Mouse (Mus musculus): ENCODE measurements around the gene Gmppb. TPM values are rescaled to one million over a fixed set of nuclear protein-coding genes. Genes with fewer than 3 reads are reported as not detected.

Gmppb gene
- polyA plus RNA-seq, 1 experiment from 2014 or later = 30.3 TPM

DNA sequence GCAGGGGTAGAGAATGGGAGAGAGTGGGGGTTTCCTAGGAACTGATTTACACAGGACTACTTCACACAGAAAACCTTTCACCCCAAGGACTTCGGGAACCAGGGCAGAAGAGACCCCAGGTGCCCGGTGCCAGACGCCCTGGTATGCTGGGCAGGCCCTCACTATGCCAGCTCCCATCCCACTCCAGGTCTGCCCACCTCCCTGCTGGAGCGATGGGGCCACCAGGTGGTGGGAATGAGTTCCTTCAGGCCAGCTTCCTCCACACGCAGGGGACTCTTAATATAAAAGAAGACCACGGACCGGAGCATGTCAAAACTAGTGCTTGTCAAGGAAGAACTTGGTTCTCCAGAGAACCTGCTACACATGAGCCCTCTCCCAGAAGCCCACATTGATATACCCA lies 18.2 kb downstream of the Gmppb start:
- no peak overlapping the region for H3K4me2 ChIP-seq
- no peak overlapping the region for H3K27ac ChIP-seq
- H3K9ac ChIP-seq = no peak overlapping the region
- no peak overlapping the region for H3K4me3 ChIP-seq (replicated peaks)
- no peaks in the 10 kb centered on the region for H3K9me3 ChIP-seq (replicated peaks)
- ATAC-seq (replicated peaks; ENCODE audit: low FRiP score) = no peak
- H3K27me3 ChIP-seq = no peaks in the 10 kb centered on the region
- WGBS = 82% methylated on average over 7 of the region's 7 CpGs
- no peaks in the 10 kb centered on the region for H3K4me1 ChIP-seq
- peaks cover 63% of the 10 kb centered on the region for H3K36me3 ChIP-seq

DNA sequence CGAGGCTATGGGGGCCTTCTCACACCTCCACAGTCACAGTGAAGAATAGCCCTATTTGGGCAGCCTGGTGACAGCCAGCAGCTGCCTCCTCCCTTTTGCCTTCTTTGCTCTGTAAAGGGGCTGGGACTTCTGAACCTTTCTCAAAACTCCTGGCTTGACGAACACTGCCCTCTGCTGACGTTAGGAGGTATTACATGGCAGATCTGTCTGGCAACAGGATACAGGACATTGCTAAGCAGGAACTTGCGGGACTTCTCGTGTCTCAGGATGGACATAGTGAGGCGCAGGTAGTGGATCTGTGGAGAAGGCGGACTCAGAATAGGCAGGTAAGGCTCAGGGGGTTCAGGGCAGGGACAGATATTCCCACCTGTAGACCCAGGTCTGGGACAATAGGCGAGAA lies 18.9 kb downstream of the Gmppb start:
- 20% methylated on average over 8 of the region's 8 CpGs for WGBS
- Histone ChIP-seq H3K4me3 (replicated peaks) (no peak overlapping the region), H3K9ac (no peak overlapping the region), H3K4me2 (no peak overlapping the region), H3K9me3 (replicated peaks) (no peaks in the 10 kb centered on the region), H3K27ac (no peak overlapping the region), H3K36me3 (peaks cover 57% of the 10 kb centered on the region), H3K27me3 (no peaks in the 10 kb centered on the region), H3K4me1 (no peaks in the 10 kb centered on the region)
- no peak; the same call in 1 of the 2 replicates for ATAC-seq (replicated peaks; ENCODE audit: low FRiP score)

DNA sequence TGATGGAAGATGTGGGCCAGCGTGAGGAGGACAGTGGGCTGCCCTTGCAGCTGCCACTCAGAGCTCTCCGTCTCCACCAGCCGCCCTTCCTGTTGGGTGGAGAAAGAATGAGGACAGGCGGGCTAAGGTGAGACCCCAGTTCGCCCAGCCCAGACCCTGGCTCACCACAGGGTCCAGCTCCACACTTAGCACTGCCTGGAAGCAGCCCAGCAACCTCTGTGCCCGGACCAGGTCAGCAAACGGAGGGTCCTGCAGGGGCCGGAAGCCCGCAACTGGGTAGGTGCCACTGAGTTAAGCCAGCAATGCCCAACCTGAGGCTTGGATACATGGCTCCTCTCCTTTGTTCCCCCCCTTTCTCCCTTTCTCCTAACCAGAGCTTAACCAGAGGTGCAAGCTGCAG lies 20.0 kb downstream of the Gmppb start:
- Histone ChIP-seq H3K27ac (no peak overlapping the region), H3K4me2 (no peak overlapping the region), H3K9ac (no peak overlapping the region), H3K9me3 (replicated peaks) (no peaks in the 10 kb centered on the region), H3K27me3 (no peaks in the 10 kb centered on the region), H3K4me1 (no peaks in the 10 kb centered on the region), H3K4me3 (replicated peaks) (no peak overlapping the region), H3K36me3 (peaks cover 46% of the 10 kb centered on the region)
- 89% methylated on average over 9 of the region's 9 CpGs for whole genome bisulfite sequencing
- ATAC-seq (replicated peaks; ENCODE audit: low FRiP score) = no peak

DNA sequence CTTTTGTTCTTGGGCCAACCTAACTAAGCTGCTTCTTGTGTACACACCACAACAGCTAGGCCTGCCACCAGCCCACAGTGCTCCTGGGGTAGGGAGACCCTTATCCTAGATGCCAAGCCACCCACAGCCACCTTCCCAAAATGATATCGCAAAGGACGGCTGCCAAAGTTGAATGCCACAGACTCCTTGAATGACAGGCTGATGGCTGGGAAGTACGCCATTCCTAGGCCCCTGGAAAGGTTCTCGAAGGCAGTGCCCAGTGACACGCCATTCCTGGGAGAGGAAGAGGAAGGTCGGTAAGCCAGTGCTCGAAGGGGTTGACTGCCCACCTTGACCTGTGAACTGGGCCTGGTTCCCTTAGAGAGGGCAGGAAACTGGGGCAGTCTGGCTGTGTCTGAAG lies 20.5 kb downstream of the Gmppb start:
- Histone ChIP-seq H3K27me3 (no peaks in the 10 kb centered on the region), H3K9ac (no peak overlapping the region), H3K4me2 (no peak overlapping the region), H3K36me3 (peaks cover 41% of the 10 kb centered on the region), H3K27ac (no peak overlapping the region), H3K4me1 (no peaks in the 10 kb centered on the region), H3K9me3 (replicated peaks) (no peaks in the 10 kb centered on the region), H3K4me3 (replicated peaks) (no peak overlapping the region)
- 81% methylated on average over 7 of the region's 7 CpGs for WGBS
- ATAC-seq (replicated peaks; ENCODE audit: low FRiP score) = no peak

DNA sequence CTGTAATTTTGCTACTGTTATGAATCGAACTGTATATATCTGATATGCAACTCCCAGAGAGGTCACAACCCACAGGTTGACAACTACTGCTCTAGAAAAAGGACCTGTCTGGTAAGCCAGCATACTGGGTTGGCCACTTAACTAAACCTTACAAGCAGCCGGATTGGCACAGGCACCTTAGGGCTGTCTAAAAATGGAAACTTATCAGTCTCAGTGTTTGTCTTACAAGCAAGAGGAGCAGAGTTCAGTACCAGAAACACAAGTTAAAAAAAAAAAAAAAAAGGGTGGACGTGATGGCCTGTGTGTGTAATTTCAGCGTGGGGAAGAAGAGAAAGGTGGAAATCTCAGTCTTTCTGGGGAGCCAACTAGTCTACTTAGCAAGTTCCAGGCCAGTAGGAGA lies 22.8 kb downstream of the Gmppb start:
- H3K27ac ChIP-seq = no peak overlapping the region
- whole genome bisulfite sequencing = 83% methylated on average over 4 of the region's 4 CpGs

DNA sequence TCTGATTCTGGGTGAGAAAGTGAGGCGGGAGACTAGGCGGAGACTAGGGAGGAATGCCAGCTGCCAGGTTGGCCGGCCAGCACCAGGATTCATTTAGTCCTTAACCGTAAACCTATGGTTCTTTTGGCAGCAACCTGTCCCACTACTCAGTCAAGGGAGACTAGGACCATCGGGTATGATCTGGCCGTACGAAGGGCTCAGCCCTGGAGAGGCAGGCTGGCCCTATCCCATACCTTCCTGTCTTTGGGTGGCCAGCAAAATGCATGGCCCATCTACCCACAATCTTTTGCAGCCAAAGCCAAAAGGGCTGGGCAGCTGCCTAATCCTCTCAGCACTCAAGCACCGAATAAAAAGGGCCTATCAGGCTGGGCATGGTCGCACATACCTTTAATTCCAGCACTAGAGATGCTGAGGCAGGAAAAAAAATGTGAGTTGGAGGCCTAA lies 23.5 kb downstream of the Gmppb start:
- H3K4me2 ChIP-seq = no peak overlapping the region
- no peaks in the 10 kb centered on the region for H3K9me3 ChIP-seq (replicated peaks)
- H3K27ac ChIP-seq = no peak overlapping the region
- no peak for ATAC-seq (replicated peaks; ENCODE audit: low FRiP score)
- H3K36me3 ChIP-seq = peaks cover 20% of the 10 kb centered on the region
- H3K4me1 ChIP-seq = no peaks in the 10 kb centered on the region
- no peak overlapping the region for H3K4me3 ChIP-seq (replicated peaks)
- 73% methylated on average over 9 of the region's 9 CpGs for WGBS
- H3K9ac ChIP-seq = no peak overlapping the region
- no peaks in the 10 kb centered on the region for H3K27me3 ChIP-seq

More for the DNA sequence above, 22.8 kb downstream of the Gmppb start:
- Histone ChIP-seq H3K4me1 (no peaks in the 10 kb centered on the region), H3K9me3 (replicated peaks) (no peaks in the 10 kb centered on the region), H3K4me3 (replicated peaks) (no peak overlapping the region), H3K36me3 (peaks cover 21% of the 10 kb centered on the region), H3K4me2 (no peak overlapping the region), H3K9ac (no peak overlapping the region), H3K27me3 (no peaks in the 10 kb centered on the region)
- ATAC-seq (replicated peaks; ENCODE audit: low FRiP score) = no peak

DNA sequence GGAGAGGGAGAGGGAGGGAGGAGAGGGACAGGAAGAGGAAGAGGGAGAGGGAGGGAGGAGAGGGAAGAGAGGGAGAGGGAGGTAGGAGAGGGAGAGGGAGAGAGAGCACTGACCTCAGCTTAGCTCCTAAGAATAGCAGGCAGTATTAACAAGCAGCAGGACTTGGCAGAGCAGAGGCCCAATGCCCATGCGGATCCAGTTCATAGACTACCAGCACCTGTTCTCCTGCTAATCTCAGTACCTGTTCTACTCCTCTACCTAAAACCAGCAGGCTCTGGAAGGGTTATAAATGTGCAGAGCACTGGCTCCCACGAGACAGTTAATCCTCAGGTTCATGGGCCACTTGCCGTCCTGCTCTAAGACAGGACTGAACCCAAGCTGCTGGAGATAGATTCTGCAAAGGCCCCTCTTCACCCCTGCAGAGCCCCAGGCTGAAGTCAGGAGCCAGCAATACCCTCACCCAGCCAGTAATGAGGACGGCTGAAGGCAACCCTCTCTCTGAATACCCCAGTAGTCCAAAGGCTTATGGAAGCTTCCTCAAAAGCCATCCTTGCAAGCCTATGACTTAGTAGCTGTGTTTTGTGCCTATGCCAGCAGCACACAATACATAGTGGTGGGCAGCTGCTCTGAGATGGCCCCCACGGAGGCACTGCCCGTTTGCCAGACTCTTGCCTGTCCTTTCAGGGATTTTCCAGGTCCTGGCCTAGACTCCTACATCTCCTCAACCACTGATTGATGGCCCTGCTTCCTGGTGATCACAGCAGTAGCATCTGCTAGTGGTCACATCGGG lies 24.3 kb downstream of the Gmppb start:
- peaks cover 20% of the 10 kb centered on the region for H3K36me3 ChIP-seq
- H3K9ac ChIP-seq = no peak overlapping the region
- no peaks in the 10 kb centered on the region for H3K9me3 ChIP-seq (replicated peaks)
- no peak overlapping the region for H3K4me2 ChIP-seq
- WGBS = 61% methylated on average over 7 of the region's 7 CpGs
- H3K27ac ChIP-seq = no peak overlapping the region
- H3K4me3 ChIP-seq (replicated peaks) = no peak overlapping the region
- no peak for ATAC-seq (replicated peaks; ENCODE audit: low FRiP score)
- H3K27me3 ChIP-seq = no peaks in the 10 kb centered on the region
- H3K4me1 ChIP-seq = peaks cover 7% of the 10 kb centered on the region

DNA sequence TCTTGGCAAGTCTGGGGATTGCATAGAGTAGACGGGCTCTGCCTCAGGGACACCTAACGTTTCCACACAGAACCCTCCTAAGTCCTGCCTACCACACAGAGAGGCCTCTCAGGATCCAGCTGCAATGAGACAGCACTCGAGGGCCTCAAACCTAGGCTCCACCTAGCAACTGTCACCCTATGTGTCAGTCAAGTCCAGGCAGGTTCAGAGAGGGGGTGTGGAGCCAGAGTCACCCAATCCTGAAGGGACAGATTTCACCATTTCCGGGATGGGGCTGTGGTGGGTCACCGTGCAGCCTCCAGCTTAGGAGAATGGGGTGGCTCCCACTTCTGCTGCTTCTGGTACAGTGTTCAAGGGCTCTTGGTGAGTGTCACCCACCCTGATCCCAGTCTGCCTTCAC lies 31.1 kb downstream of the Gmppb start, which contains the start of gene Mst1:
TSS of gene Mst1 (plus strand) at position 269 of the 400 bp plus-strand sequence.
- H3K36me3 ChIP-seq = peaks cover 11% of the 10 kb centered on the region
- no peaks in the 10 kb centered on the region for H3K9me3 ChIP-seq (replicated peaks)
- peak within 1 kb of the TSS; percentile 90 for H3K9ac ChIP-seq
- H3K27me3 ChIP-seq = peaks cover 37% of the 10 kb centered on the region
- peak within 1 kb of the TSS; percentile 75 for H3K4me3 ChIP-seq (replicated peaks)
- H3K27ac ChIP-seq = no peak within 1 kb of the TSS
- WGBS = 76% methylated on average over 5 of the region's 5 CpGs
- ATAC-seq (replicated peaks; ENCODE audit: low FRiP score) = peak; percentile 41
- H3K4me1 ChIP-seq = peaks cover 30% of the 10 kb centered on the region
- H3K4me2 ChIP-seq = peak within 1 kb of the TSS; percentile 84

DNA sequence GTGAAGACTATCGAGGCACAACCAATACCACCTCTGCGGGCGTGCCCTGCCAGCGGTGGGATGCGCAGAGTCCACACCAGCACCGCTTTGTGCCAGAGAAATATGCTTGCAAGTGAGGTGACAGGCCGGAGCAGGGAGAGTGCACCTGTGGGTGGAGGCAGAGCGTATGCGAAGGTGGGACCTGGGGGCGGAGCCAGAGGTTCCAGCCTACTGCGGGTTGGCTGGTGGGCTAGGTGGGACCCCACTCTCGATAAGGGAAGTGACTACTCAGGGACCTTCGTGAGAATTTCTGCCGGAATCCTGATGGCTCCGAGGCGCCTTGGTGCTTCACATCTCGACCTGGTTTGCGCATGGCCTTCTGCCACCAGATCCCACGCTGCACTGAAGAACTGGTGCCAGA lies 33.5 kb downstream of the Gmppb start:
- Histone ChIP-seq H3K4me1 (peaks cover 30% of the 10 kb centered on the region), H3K27me3 (peaks cover 37% of the 10 kb centered on the region), H3K4me2 (peak overlapping the region; percentile 56), H3K9me3 (replicated peaks) (no peaks in the 10 kb centered on the region), H3K9ac (0 out of 2 replicates have a peak overlapping the region, but pooled peaks have one; percentile 32), H3K4me3 (replicated peaks) (peak overlapping the region; percentile 22), H3K36me3 (peaks cover 35% of the 10 kb centered on the region), H3K27ac (no peak overlapping the region)
- no peak for ATAC-seq (replicated peaks; ENCODE audit: low FRiP score)
- WGBS = 5% methylated on average over 19 of the region's 19 CpGs

DNA sequence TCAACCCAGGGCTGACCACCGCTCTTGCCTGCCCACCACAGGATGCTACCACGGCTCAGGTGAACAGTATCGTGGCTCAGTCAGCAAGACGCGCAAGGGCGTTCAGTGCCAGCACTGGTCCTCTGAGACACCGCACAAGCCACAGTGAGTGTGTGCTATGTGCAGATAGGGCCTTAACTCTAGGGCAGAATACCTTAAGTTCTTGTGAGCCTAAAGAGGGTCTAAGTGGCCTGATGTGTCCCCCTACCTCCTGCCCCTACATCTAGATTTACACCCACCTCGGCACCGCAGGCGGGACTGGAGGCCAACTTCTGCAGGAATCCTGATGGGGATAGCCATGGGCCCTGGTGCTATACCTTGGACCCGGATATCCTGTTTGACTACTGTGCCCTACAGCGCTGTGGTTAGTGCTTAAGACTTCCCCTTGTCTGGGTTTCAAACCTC lies 34.0 kb downstream of the Gmppb start, which contains the start of gene Rnf123:
TSS of gene Rnf123 (minus strand) at position 359 of the 444 bp plus-strand sequence.
- Histone ChIP-seq H3K9ac (0 out of 2 replicates have a peak within 1 kb of the TSS, but pooled peaks have one; percentile 32), H3K27ac (no peak within 1 kb of the TSS)
- ATAC-seq (replicated peaks; ENCODE audit: low FRiP score) = no peak

DNA sequence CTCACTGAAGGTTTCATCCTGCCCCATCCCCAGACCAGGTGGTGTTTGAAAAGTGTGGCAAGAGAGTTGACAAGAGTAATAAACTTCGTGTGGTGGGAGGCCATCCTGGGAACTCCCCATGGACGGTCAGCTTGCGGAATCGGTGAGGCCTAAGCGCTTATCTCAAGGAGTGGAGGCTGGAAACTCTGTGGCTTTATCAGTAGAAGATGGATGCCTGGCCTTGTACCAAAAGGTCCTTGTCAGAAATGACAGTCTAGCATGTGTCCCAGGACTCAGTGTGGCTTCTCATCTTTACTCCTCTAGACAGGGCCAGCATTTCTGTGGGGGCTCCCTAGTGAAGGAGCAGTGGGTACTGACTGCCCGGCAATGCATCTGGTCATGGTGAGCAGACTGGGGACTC lies 34.5 kb downstream of the Gmppb start:
- Histone ChIP-seq H3K4me2 (no peak overlapping the region), H3K4me1 (peaks cover 20% of the 10 kb centered on the region), H3K27ac (no peak overlapping the region), H3K9ac (no peak overlapping the region), H3K36me3 (peaks cover 45% of the 10 kb centered on the region), H3K4me3 (replicated peaks) (no peak overlapping the region), H3K27me3 (peaks cover 37% of the 10 kb centered on the region), H3K9me3 (replicated peaks) (no peaks in the 10 kb centered on the region)
- 75% methylated on average over 6 of the region's 6 CpGs for WGBS
- ATAC-seq (replicated peaks; ENCODE audit: low FRiP score) = no peak

More for the DNA sequence above, 34.0 kb downstream of the Gmppb start, which contains the start of gene Rnf123:
- Histone ChIP-seq H3K27me3 (peaks cover 37% of the 10 kb centered on the region), H3K4me3 (replicated peaks) (peak within 1 kb of the TSS; percentile 22), H3K36me3 (peaks cover 39% of the 10 kb centered on the region), H3K4me1 (peaks cover 26% of the 10 kb centered on the region), H3K4me2 (peak within 1 kb of the TSS; percentile 56), H3K9me3 (replicated peaks) (no peaks in the 10 kb centered on the region)
- WGBS = 32% methylated on average over 12 of the region's 12 CpGs

DNA sequence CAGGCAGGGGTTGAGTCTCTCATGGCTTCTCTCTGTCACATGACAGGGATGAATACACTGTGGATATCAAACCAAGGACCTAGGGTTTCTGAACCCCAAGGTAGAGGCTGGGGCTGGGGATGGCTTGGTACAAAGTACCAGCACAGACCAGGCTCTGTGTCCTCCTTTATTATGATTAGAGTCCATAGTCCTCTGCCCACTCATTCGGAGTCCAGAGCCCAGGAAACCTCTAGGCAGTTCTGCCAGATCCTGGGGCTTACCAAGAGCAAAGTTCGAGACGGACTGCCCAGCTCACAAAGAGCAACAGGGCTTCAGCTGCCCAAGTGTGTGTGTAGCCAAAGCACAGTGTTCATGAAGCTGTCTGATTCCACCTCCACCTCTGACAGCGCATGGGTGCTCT lies 36.2 kb downstream of the Gmppb start:
- H3K36me3 ChIP-seq = peaks cover 62% of the 10 kb centered on the region
- 92% methylated on average over 4 of the region's 4 CpGs for WGBS
- peaks cover 37% of the 10 kb centered on the region for H3K27me3 ChIP-seq

More for the DNA sequence above, 36.2 kb downstream of the Gmppb start:
- Histone ChIP-seq H3K9me3 (replicated peaks) (no peaks in the 10 kb centered on the region), H3K4me3 (replicated peaks) (no peak overlapping the region), H3K9ac (no peak overlapping the region), H3K4me1 (peaks cover 13% of the 10 kb centered on the region), H3K4me2 (no peak overlapping the region), H3K27ac (no peak overlapping the region)
- ATAC-seq (replicated peaks; ENCODE audit: low FRiP score) = no peak

Data from kidney, embryonic 15.5 days (tissue).